Mouse (Mus musculus) hindbrain, embryonic 16.5 days (tissue): ENCODE measurements around the gene Ganab. TPM values are rescaled to one million over a fixed set of nuclear protein-coding genes. Genes with fewer than 3 reads are reported as not detected.

Source experiments
- microRNA-seq: library from miRNA; unstranded; fragments of <30 nt; microRNA quantifications from one replicate; pipeline ENCODE4, GENCODE M21; 2017
- polyA plus RNA-seq: library from polyadenylated mRNA; unstranded; fragments of >200 nt; fragmentation: Nextera tagmentation; extraction: Ambion mirVana; gene quantifications from 2 replicates; pipeline ENCODE4 v1.2.1, GENCODE M21; 2015

The Ganab gene
- polyA plus RNA-seq, 1 experiment from 2014 or later, result 72.1 TPM

Small RNA genes within 50 kb of the gene (microRNA-seq; reads per million reads assigned to microRNA genes)
- not detected for gene Mir5136

Other genes with a start within 250 kb of the Ganab start
- gene Chrm1, start 234.3 kb upstream of the Ganab start, polyA plus RNA-seq, result 0.66 and 0.72 TPM in 2 replicates
- gene Slc3a2, start 174.7 kb upstream of the Ganab start, polyA plus RNA-seq, result 183 and 191 TPM in 2 replicates
- gene Wdr74, start 162.2 kb upstream of the Ganab start, polyA plus RNA-seq, result 89.6 and 92.0 TPM in 2 replicates
- 1.5 and 1.6 TPM in 2 replicates for gene 1700092M07Rik, start 157.4 kb upstream of the Ganab start, polyA plus RNA-seq
- gene Stx5a, start 156.7 kb upstream of the Ganab start, polyA plus RNA-seq, result 109 and 119 TPM in 2 replicates
- gene Nxf1, start 141.0 kb upstream of the Ganab start, polyA plus RNA-seq, result 120 and 140 TPM in 2 replicates
- 200 and 220 TPM in 2 replicates for gene Tmem223, start 127.1 kb upstream of the Ganab start, polyA plus RNA-seq
- 30.4 and 32.1 TPM in 2 replicates for gene Tmem179b, start 123.6 kb upstream of the Ganab start, polyA plus RNA-seq
- gene Taf6l, start 111.7 kb upstream of the Ganab start, polyA plus RNA-seq, result 31.7 and 33.1 TPM in 2 replicates
- 136 and 147 TPM in 2 replicates for gene Polr2g, start 99.5 kb upstream of the Ganab start, polyA plus RNA-seq
- 8.0 and 8.1 TPM in 2 replicates for gene Zbtb3, start 95.5 kb upstream of the Ganab start, polyA plus RNA-seq
- 51.6 and 54.3 TPM in 2 replicates for gene Ttc9c, start 78.7 kb upstream of the Ganab start, polyA plus RNA-seq
- 5.1 and 5.8 TPM in 2 replicates for gene Hnrnpul2, start 78.1 kb upstream of the Ganab start, polyA plus RNA-seq
- not detected in 2 replicates for gene AC129217.1, start 68.3 kb upstream of the Ganab start, polyA plus RNA-seq
- gene Bscl2, start 60.6 kb upstream of the Ganab start, polyA plus RNA-seq, result 117 TPM in 2 replicates
- 477 and 526 TPM in 2 replicates for gene Gng3, start 58.9 kb upstream of the Ganab start, polyA plus RNA-seq
- 0.94 and 1.2 TPM in 2 replicates for gene Lrrn4cl, start 47.3 kb upstream of the Ganab start, polyA plus RNA-seq
- gene Ubxn1, start 26.6 kb upstream of the Ganab start, polyA plus RNA-seq, result 147 and 151 TPM in 2 replicates
- gene Uqcc3, start 17.1 kb upstream of the Ganab start, polyA plus RNA-seq, result 58.5 and 61.5 TPM in 2 replicates
- 27.5 and 35.0 TPM in 2 replicates for gene Lbhd1, start 14.3 kb upstream of the Ganab start, polyA plus RNA-seq
- not detected in 2 replicates for gene Gm49403, start 14.1 kb upstream of the Ganab start, polyA plus RNA-seq
- 44.3 and 46.5 TPM in 2 replicates for gene 1810009A15Rik, start 9.2 kb upstream of the Ganab start, polyA plus RNA-seq
- not detected in 2 replicates for gene Gm49416, start 9.1 kb upstream of the Ganab start, polyA plus RNA-seq
- 31.1 and 35.2 TPM in 2 replicates for gene Ints5, start 5.1 kb upstream of the Ganab start, polyA plus RNA-seq
- 98.3 and 99.5 TPM in 2 replicates for gene B3gat3, start 22.3 kb downstream of the Ganab start, polyA plus RNA-seq
- 2.9 and 3.0 TPM in 2 replicates for gene Rom1, start 31.3 kb downstream of the Ganab start, polyA plus RNA-seq
- 10.3 and 11.3 TPM in 2 replicates for gene Eml3, start 31.5 kb downstream of the Ganab start, polyA plus RNA-seq
- 91.3 and 103 TPM in 2 replicates for gene Mta2, start 43.8 kb downstream of the Ganab start, polyA plus RNA-seq
- 23.9 and 26.3 TPM in 2 replicates for gene Tut1, start 55.8 kb downstream of the Ganab start, polyA plus RNA-seq
- 284 and 301 TPM in 2 replicates for gene Eef1g, start 69.0 kb downstream of the Ganab start, polyA plus RNA-seq
- 3.5 and 4.8 TPM in 2 replicates for gene Ahnak, start 91.2 kb downstream of the Ganab start, polyA plus RNA-seq
- gene Scgb1a1, start 189.9 kb downstream of the Ganab start, polyA plus RNA-seq, result not detected in 2 replicates
- gene Asrgl1, start 237.6 kb downstream of the Ganab start, polyA plus RNA-seq, result 34.1 and 44.9 TPM in 2 replicates